Mouse (Mus musculus): ENCODE measurements around the gene Gm11214.

GRCm38 (mm10) chr4:63633181-63633580, 30.0 kb downstream of the Gm11214 start:
- TF ChIP-seq USF1 (IDR thresholded peaks at IDR 0.05; ENCODE audit: low read depth, low read length) (no peak), MAFK (IDR thresholded peaks at IDR 0.05; ENCODE audit: insufficient replicate concordance, low read length) (no peak), POLR2AphosphoS2 (IDR thresholded peaks at IDR 0.05; ENCODE audit: low read depth, low read length) (no peak), SIN3A (IDR thresholded peaks at IDR 0.05; ENCODE audit: low read length) (no peak), KAT2A (IDR thresholded peaks at IDR 0.05; ENCODE audit: insufficient replicate concordance, low read length) (no peak), HCFC1 (IDR thresholded peaks at IDR 0.05; ENCODE audit: low read depth, low read length) (no peak), SMC3 (IDR thresholded peaks at IDR 0.05; ENCODE audit: low read depth, low read length) (no peak)
